Mouse (Mus musculus) small intestine, adult 2 months (tissue): ENCODE measurements at regions not wholly inside any gene's neighbourhood (a gene's known extent, or its start where the extent isn't known, plus 50 kb on each side); places are given as distances from the start of the nearest gene placed in this dataset.

Experiments
- H3K27ac ChIP-seq: fragments of 200-500 bp; 2 replicates; pipeline ENCODE4 v1.5.1; 2012; ENCODE audit warnings: low read depth, low read length, control low read depth, inconsistent platforms; ENCODE audit not compliant: insufficient read depth
- H3K27me3 ChIP-seq: fragments of 200-500 bp; 2 replicates; pipeline ENCODE4 v1.6.1; 2012; ENCODE audit warnings: mild to moderate bottlenecking, moderate library complexity, low read length, inconsistent platforms; ENCODE audit not compliant: control insufficient read depth, insufficient read depth
- H3K36me3 ChIP-seq: fragments of 200-500 bp; 2 replicates; pipeline ENCODE4 v1.6.1; 2012; ENCODE audit warnings: mild to moderate bottlenecking, low read length, control low read depth, inconsistent platforms; ENCODE audit not compliant: control insufficient read depth, insufficient read depth
- H3K4me1 ChIP-seq: fragments of 200-500 bp; 2 replicates; pipeline ENCODE4 v1.6.1; 2012; ENCODE audit warnings: low read length, inconsistent platforms, mixed read lengths; ENCODE audit not compliant: control insufficient read depth, insufficient read depth, insufficient read length
- H3K4me3 ChIP-seq: fragments of 200-500 bp; 2 replicates; pipeline ENCODE4 v1.5.1; 2012; ENCODE audit warnings: low read depth, mild to moderate bottlenecking, control low read depth, inconsistent platforms, low read length, moderate library complexity
- CTCF ChIP-seq: fragments of 200-500 bp; IDR thresholded peaks from 2 replicates; pipeline ENCODE4 v1.5.1; 2012; ENCODE audit warnings: low read depth, mild to moderate bottlenecking, control low read depth, inconsistent platforms, low read length, moderate library complexity, mixed read lengths; ENCODE audit not compliant: insufficient replicate concordance, insufficient read length; ENCODE audit errors: extremely low read depth
- POLR2A ChIP-seq: fragments of 200-500 bp; IDR thresholded peaks from 2 replicates; pipeline ENCODE4 v1.6.1; 2012; ENCODE audit warnings: low read depth, mild to moderate bottlenecking, control low read depth, inconsistent platforms, low read length, moderate library complexity
- WGBS: fragments of 180-500 bp; shearing (Covaris S2); methylation state at CpG from one replicate; pipeline ENCODE4 v1.1.7; 2018; 5-methylcytosine and 5-hydroxymethylcytosine counted together

GRCm38 (mm10) chr2:131436149-131436548 is 55.1 kb upstream of the Smox start:
- Histone ChIP-seq H3K36me3 (no peaks in the 10 kb centered on the region), H3K27me3 (no peaks in the 10 kb centered on the region), H3K4me3 (no peak overlapping the region), H3K27ac (peak overlapping the region; percentile 29), H3K4me1 (peaks cover 7% of the 10 kb centered on the region; the same call in 1 of the 2 replicates)
- TF ChIP-seq POLR2A (no peak), CTCF (no peak)
- 22% methylated on average over 9 of the region's 9 CpGs for WGBS

DNA sequence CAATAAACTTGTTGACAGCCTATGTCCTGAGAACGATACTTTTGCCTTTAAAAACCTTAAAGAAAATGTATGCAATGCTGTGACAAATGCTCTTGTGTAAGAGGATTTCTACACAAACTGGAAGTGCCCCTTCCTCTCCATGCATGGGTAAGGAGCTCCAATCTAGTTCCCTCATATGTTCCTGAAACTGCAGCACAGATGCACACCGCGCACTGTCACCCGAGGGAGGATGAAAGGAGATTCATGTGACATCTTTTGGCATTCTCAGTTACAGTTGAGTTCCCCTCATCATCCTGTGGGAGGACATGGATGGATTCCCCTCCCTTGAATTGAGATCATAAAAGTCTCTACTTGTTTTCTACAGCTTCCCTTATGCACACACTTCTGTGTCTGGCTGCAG is 60.8 kb upstream of the Smox start:
- H3K27ac ChIP-seq, result no peak overlapping the region
- H3K27me3 ChIP-seq, result no peaks in the 10 kb centered on the region
- no peak overlapping the region for H3K4me3 ChIP-seq
- 90% methylated on average over 4 of the region's 4 CpGs for WGBS
- H3K4me1 ChIP-seq, result peaks cover 5% of the 10 kb centered on the region
- TF ChIP-seq CTCF, result no peak
- TF ChIP-seq POLR2A, result no peak
- H3K36me3 ChIP-seq, result no peaks in the 10 kb centered on the region

- no peak overlapping the region for H3K27ac ChIP-seq
- TF ChIP-seq CTCF (no peak), POLR2A (no peak)
- WGBS, result 59% methylated on average over 4 of the region's 4 CpGs
Observed at GRCm38 (mm10) chr2:131428089-131428488, 63.2 kb upstream of the Smox start.

DNA sequence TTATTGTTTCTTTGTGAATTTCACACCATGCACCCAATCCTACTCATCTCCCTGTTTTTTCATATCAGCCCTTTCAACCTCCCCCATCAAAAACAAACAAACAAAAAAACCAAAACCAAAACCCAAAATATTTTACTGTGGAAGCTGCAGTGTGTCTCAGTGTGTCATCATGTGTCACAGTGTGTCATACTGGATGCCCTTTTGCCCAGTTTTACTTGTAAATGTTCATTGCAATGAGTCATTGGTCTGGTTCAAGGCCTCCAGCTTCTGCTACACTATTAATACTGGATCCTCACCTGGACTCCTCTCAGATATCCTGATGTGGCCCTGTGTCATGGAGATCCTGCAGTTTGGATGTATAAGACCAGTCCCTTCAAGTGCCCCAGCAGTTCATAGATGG is 64.4 kb upstream of the Smox start:
- Histone ChIP-seq H3K27ac (peak overlapping the region; percentile 26; the same call in 1 of the 2 replicates), H3K36me3 (no peaks in the 10 kb centered on the region), H3K4me3 (no peak overlapping the region), H3K27me3 (no peaks in the 10 kb centered on the region), H3K4me1 (peaks cover 9% of the 10 kb centered on the region)
- no peak for TF ChIP-seq POLR2A
- no peak for TF ChIP-seq CTCF

More at GRCm38 (mm10) chr2:131428089-131428488, 63.2 kb upstream of the Smox start:
- H3K27me3 ChIP-seq, result no peaks in the 10 kb centered on the region
- H3K4me3 ChIP-seq, result no peak overlapping the region
- H3K36me3 ChIP-seq, result no peaks in the 10 kb centered on the region
- peaks cover 9% of the 10 kb centered on the region for H3K4me1 ChIP-seq

DNA sequence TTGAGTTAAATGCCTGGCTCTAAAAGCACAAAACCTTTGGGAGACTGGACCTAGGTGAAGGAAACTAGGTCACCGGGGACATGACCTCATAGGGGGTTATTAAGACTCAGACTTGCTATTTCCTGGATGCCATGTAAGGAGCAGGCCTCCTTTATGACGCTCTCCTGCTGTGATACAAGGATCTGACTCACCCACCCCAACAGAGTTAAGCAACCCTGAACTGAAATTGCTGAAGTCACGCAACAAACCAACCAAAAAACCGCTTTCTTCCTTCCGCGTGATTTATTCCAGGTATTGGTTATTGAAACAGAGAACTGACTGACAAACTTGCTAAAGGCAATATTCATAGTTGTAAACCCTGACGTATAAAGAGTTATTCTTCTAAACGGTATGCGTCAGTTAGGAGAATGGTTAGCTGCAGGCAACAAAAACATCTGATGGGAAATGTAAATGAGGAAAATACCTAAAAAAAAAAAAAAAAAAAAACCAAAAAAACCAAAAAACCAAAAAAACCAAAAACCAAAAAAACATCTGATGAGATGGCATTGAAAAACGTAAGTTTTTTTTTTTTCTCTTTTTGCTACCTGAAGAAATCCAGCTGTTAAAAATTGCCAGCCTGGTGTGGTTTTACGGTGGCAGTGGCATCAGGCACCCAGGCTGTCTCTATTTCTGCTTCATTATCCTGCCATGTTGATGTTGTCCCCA is 67.5 kb upstream of the Smox start:
- H3K4me3 ChIP-seq, result no peak overlapping the region
- WGBS, result 59% methylated on average over 11 of the region's 11 CpGs
- peaks cover 15% of the 10 kb centered on the region for H3K4me1 ChIP-seq
- H3K27me3 ChIP-seq, result no peaks in the 10 kb centered on the region
- TF ChIP-seq CTCF (no peak), POLR2A (no peak)
- H3K27ac ChIP-seq, result no peak overlapping the region
- no peaks in the 10 kb centered on the region for H3K36me3 ChIP-seq

GRCm38 (mm10) chr2:131422907-131423445 is 68.3 kb upstream of the Smox start:
- under 1% methylated on average over 13 of the region's 13 CpGs for WGBS
- TF ChIP-seq CTCF (peak; percentile 67; the same call in 1 of the 2 replicates), POLR2A (no peak)
- H3K27ac ChIP-seq, result peak overlapping the region; percentile 58

GRCm38 (mm10) chr2:131418130-131418529 is 65.4 kb upstream of the Rnf24 start:
- no peaks in the 10 kb centered on the region for H3K36me3 ChIP-seq
- H3K27me3 ChIP-seq, result no peaks in the 10 kb centered on the region
- no peak overlapping the region for H3K4me3 ChIP-seq
- H3K4me1 ChIP-seq, result peaks cover 6% of the 10 kb centered on the region; the same call in 1 of the 2 replicates
- no peak overlapping the region for H3K27ac ChIP-seq
- WGBS, result 83% methylated on average over 7 of the region's 7 CpGs
- no peak for TF ChIP-seq POLR2A
- TF ChIP-seq CTCF, result no peak

More at GRCm38 (mm10) chr2:131422907-131423445, 68.3 kb upstream of the Smox start:
- H3K27me3 ChIP-seq, result no peaks in the 10 kb centered on the region
- H3K36me3 ChIP-seq, result no peaks in the 10 kb centered on the region
- H3K4me3 ChIP-seq, result peak overlapping the region; percentile 69
- peaks cover 15% of the 10 kb centered on the region for H3K4me1 ChIP-seq

- TF ChIP-seq CTCF, result no peak
- TF ChIP-seq POLR2A, result no peak
- H3K27ac ChIP-seq, result no peak overlapping the region
- peaks cover 6% of the 10 kb centered on the region; the same call in 1 of the 2 replicates for H3K4me1 ChIP-seq
- no peaks in the 10 kb centered on the region for H3K36me3 ChIP-seq
- H3K4me3 ChIP-seq, result no peak overlapping the region
- 98% methylated on average over 2 of the region's 2 CpGs for WGBS
- H3K27me3 ChIP-seq, result no peaks in the 10 kb centered on the region
Observed at GRCm38 (mm10) chr2:131417472-131417871, 64.8 kb upstream of the Rnf24 start.
